Comparison of ENCODE assay signal across 11 mouse cellular contexts in genomic region chr11:34681790-34682189, GRCm38 (mm10).
DNase-seq lines count a peak whose midpoint lies in the region; ATAC-seq and TF ChIP-seq lines count a peak whose summit lies in the region.
"Had no signal": no experiment of that assay in that cellular context is flagged by ENCODE, and none has a peak within 500 bp of the region (broad histone marks: within the 10 kb centered on the region; RNA-seq: fewer than 3 reads in every experiment).

No protein-coding gene starts in this region.

- H3K9me3 ChIP-seq in kidney, postnatal 0 days (replicated peaks; ENCODE audit: low read length), result no peaks in the 10 kb centered on the region; the same call in 1 of the 2 replicates
- H3K9me3 ChIP-seq in embryonic facial prominence, embryonic 12.5 days, result no peaks in the 10 kb centered on the region
- H3K9me3 ChIP-seq: neural tube, embryonic 15.5 days had no signal

- no peak overlapping the region for H3K9ac ChIP-seq in kidney, postnatal 0 days (ENCODE audit: low read depth, low read length)
- no peak overlapping the region for H3K9ac ChIP-seq in embryonic facial prominence, embryonic 12.5 days
- H3K9ac ChIP-seq: neural tube, embryonic 15.5 days had no signal

- no peak for TF ChIP-seq CTCF in kidney, postnatal 0 days (IDR thresholded peaks at IDR 0.05; ENCODE audit: low read depth)

- no peaks in the 10 kb centered on the region for H3K4me1 ChIP-seq in kidney, postnatal 0 days (replicated peaks; ENCODE audit: insufficient read depth, low read length)
- no peaks in the 10 kb centered on the region for H3K4me1 ChIP-seq in embryonic facial prominence, embryonic 12.5 days
- H3K4me1 ChIP-seq: neural tube, embryonic 15.5 days had no signal

- no peak overlapping the region for H3K4me3 ChIP-seq in kidney, postnatal 0 days (replicated peaks; ENCODE audit: low read depth, low read length)
- H3K4me3 ChIP-seq in embryonic facial prominence, embryonic 12.5 days, result no peak overlapping the region
- H3K4me3 ChIP-seq: neural tube, embryonic 15.5 days had no signal

- DNase-seq in kidney, postnatal 0 days (ENCODE audit: low spot score), result peak; percentile 49
- no peak for DNase-seq in kidney, adult 18-20 months
- DNase-seq in MEL-GATA-1-ER (ENCODE audit: extremely low read depth, low read depth), result peak; percentile 40
- DNase-seq in mesoderm, embryonic 11.5 days (ENCODE audit: low read depth, low spot score), result peak; percentile 69
- no peak for DNase-seq in B cell, adult 2 months
- no peak for DNase-seq in gastrocnemius, adult 18-20 months (ENCODE audit: low spot score)
- DNase-seq in layer of hippocampus, adult 18-20 months (ENCODE audit: low spot score in 2 of 2), result no peak
- DNase-seq: cerebellum, adult 18-20 months; layer of hippocampus, adult 9-11 months had no signal

- H3K36me3 ChIP-seq in kidney, postnatal 0 days (ENCODE audit: insufficient read depth, low read length), result no peaks in the 10 kb centered on the region
- H3K36me3 ChIP-seq in embryonic facial prominence, embryonic 12.5 days, result no peaks in the 10 kb centered on the region
- H3K36me3 ChIP-seq: neural tube, embryonic 15.5 days had no signal

- WGBS in kidney, postnatal 0 days, result 54% methylated on average over 8 of the region's 8 CpGs
- 51% methylated on average over 8 of the region's 8 CpGs for WGBS in embryonic facial prominence, embryonic 12.5 days

- no peaks in the 10 kb centered on the region for H3K27me3 ChIP-seq in kidney, postnatal 0 days (ENCODE audit: insufficient read depth, low read length)
- H3K27me3 ChIP-seq in embryonic facial prominence, embryonic 12.5 days, result no peaks in the 10 kb centered on the region
- H3K27me3 ChIP-seq: neural tube, embryonic 15.5 days had no signal

- no peak overlapping the region for H3K27ac ChIP-seq in kidney, postnatal 0 days
- no peak overlapping the region for H3K27ac ChIP-seq in embryonic facial prominence, embryonic 12.5 days
- H3K27ac ChIP-seq: neural tube, embryonic 15.5 days had no signal

- no peak overlapping the region for H3K4me2 ChIP-seq in kidney, postnatal 0 days (ENCODE audit: low read length)
- no peak overlapping the region for H3K4me2 ChIP-seq in embryonic facial prominence, embryonic 12.5 days (replicated peaks)
- H3K4me2 ChIP-seq: neural tube, embryonic 15.5 days had no signal

- ATAC-seq in kidney, postnatal 0 days (replicated peaks; ENCODE audit: low FRiP score, low read depth), result no peak; the same call in 1 of the 2 replicates
- peak; percentile 52; the same call in 1 of the 2 replicates for ATAC-seq in embryonic facial prominence, embryonic 12.5 days (ENCODE audit: insufficient number of reproducible peaks, insufficient read depth, low FRiP score, low TSS enrichment)

Comparison
In these comparisons a context has a peak if more than half of its experiments do, and no peak if none do; other contexts are left out.
1. DNase-seq: peak in kidney, postnatal 0 days (single experiment), MEL-GATA-1-ER (single experiment) and mesoderm, embryonic 11.5 days (single experiment); none in kidney, adult 18-20 months (single experiment), B cell, adult 2 months (0 of 2), gastrocnemius, adult 18-20 months (single experiment) and layer of hippocampus, adult 18-20 months (0 of 2).